Mouse (Mus musculus) limb, embryonic 10.5 days (tissue): Measurements from ENCODE around the gene Ybx2. TPM values are rescaled to one million over a fixed set of nuclear protein-coding genes. Genes with fewer than 3 reads are reported as not detected.

Experiments used
- DNase-seq: peaks from one replicate; pipeline ENCODE4 v3.0.0-alpha.2; 2017; ENCODE audit warnings: low spot score
- H3K27ac ChIP-seq: fragments of 300-500 bp; sonication (generic); 2 replicates; pipeline ENCODE4 v1.5.1; 2016; ENCODE audit warnings: mild to moderate bottlenecking
- H3K27me3 ChIP-seq: fragments of 300-500 bp; sonication (generic); 2 replicates; pipeline ENCODE4 v1.6.1; 2016; ENCODE audit warnings: low read depth, mild to moderate bottlenecking; ENCODE audit not compliant: poor library complexity, severe bottlenecking
- H3K36me3 ChIP-seq: fragments of 300-500 bp; sonication (generic); 2 replicates; pipeline ENCODE4 v1.6.1; 2016; ENCODE audit warnings: mild to moderate bottlenecking, moderate library complexity
- H3K4me1 ChIP-seq: fragments of 300-500 bp; sonication (generic); 2 replicates; pipeline ENCODE4 v1.6.1; 2016
- H3K4me3 ChIP-seq: fragments of 300-500 bp; sonication (generic); 2 replicates; pipeline ENCODE4 v1.5.1; 2016; ENCODE audit warnings: mild to moderate bottlenecking, moderate library complexity
- H3K9me3 ChIP-seq: fragments of 300-500 bp; sonication (generic); replicated peaks from 2 replicates; pipeline ENCODE4 v1.6.1; 2016; ENCODE audit warnings: mild to moderate bottlenecking
- WGBS: fragments of 180-500 bp; shearing (Covaris S2); methylation state at CpG from one replicate; pipeline ENCODE4 v1.1.7; 2016; 5-methylcytosine and 5-hydroxymethylcytosine counted together
- microRNA-seq: library from miRNA; unstranded; fragments of <30 nt; microRNA quantifications from one replicate; pipeline ENCODE4, GENCODE M21; 2017
- polyA plus RNA-seq: library from polyadenylated mRNA; unstranded; fragments of >200 nt; fragmentation: Nextera tagmentation; extraction: Ambion mirVana; gene quantifications from 2 replicates; pipeline ENCODE4 v1.2.1, GENCODE M21; 2016

Ybx2 gene
- polyA plus RNA-seq, 1 experiment from 2014 or later: 6.1 TPM

GRCm38 (mm10) chr11:69981141-69981762 lies 45.7 kb downstream of the Ybx2 start, which contains the start of gene Ctdnep1:
Ctdnep1 (plus strand) TSS chr11:69981156.
- Histone ChIP-seq H3K36me3 (peaks cover 61% of the 10 kb centered on the region), H3K27ac (peak within 1 kb of the TSS; percentile 98), H3K4me1 (peaks cover 26% of the 10 kb centered on the region), H3K4me3 (peak within 1 kb of the TSS; percentile 98), H3K27me3 (no peaks in the 10 kb centered on the region), H3K9me3 (no peaks in the 10 kb centered on the region)
- DNase-seq: no peak
- WGBS: under 1% methylated on average over 43 of the region's 43 CpGs

GRCm38 (mm10) chr11:69982225-69982624 lies 46.6 kb downstream of the Ybx2 start, which contains the start of gene Elp5:
Elp5 (minus strand) TSS chr11:69982517.
- H3K4me1 ChIP-seq: peaks cover 26% of the 10 kb centered on the region
- H3K9me3 ChIP-seq: no peaks in the 10 kb centered on the region
- no peak for DNase-seq
- peak within 1 kb of the TSS; percentile 98 for H3K27ac ChIP-seq
- H3K4me3 ChIP-seq: peak within 1 kb of the TSS; percentile 98
- no peaks in the 10 kb centered on the region for H3K27me3 ChIP-seq
- WGBS: 65% methylated on average over 8 of the region's 8 CpGs
- peaks cover 61% of the 10 kb centered on the region for H3K36me3 ChIP-seq

- DNase-seq: no peak
- Histone ChIP-seq H3K9me3 (no peaks in the 10 kb centered on the region), H3K27ac (peak overlapping the region; percentile 50; the same call in 1 of the 2 replicates), H3K36me3 (peaks cover 61% of the 10 kb centered on the region), H3K4me3 (peak overlapping the region; percentile 98), H3K27me3 (no peaks in the 10 kb centered on the region), H3K4me1 (peaks cover 26% of the 10 kb centered on the region)
- 44% methylated on average over 5 of the region's 5 CpGs for WGBS
Measured at GRCm38 (mm10) chr11:69982877-69983276, 47.3 kb downstream of the Ybx2 start.

- Histone ChIP-seq H3K27ac (no peak overlapping the region), H3K9me3 (no peaks in the 10 kb centered on the region), H3K4me3 (peak overlapping the region; percentile 98), H3K4me1 (peaks cover 26% of the 10 kb centered on the region), H3K36me3 (peaks cover 61% of the 10 kb centered on the region), H3K27me3 (no peaks in the 10 kb centered on the region)
- DNase-seq: no peak
- 89% methylated on average over 4 of the region's 4 CpGs for WGBS
Measured at GRCm38 (mm10) chr11:69983377-69983776, 47.8 kb downstream of the Ybx2 start.

- Histone ChIP-seq H3K4me3 (0 out of 2 replicates have a peak overlapping the region, but pooled peaks have one; percentile 6), H3K27ac (no peak overlapping the region), H3K9me3 (no peaks in the 10 kb centered on the region), H3K27me3 (no peaks in the 10 kb centered on the region), H3K36me3 (peaks cover 65% of the 10 kb centered on the region), H3K4me1 (peaks cover 22% of the 10 kb centered on the region)
- DNase-seq: no peak
- WGBS: 90% methylated on average over 8 of the region's 8 CpGs
Measured at GRCm38 (mm10) chr11:69984431-69984830, 48.8 kb downstream of the Ybx2 start.

GRCm38 (mm10) chr11:69989949-69990348 lies 54.4 kb downstream of the Ybx2 start:
- 86% methylated on average over 8 of the region's 8 CpGs for WGBS
- Histone ChIP-seq H3K36me3 (peaks cover 71% of the 10 kb centered on the region), H3K4me1 (peaks cover 19% of the 10 kb centered on the region), H3K4me3 (no peak overlapping the region), H3K27ac (no peak overlapping the region), H3K27me3 (no peaks in the 10 kb centered on the region), H3K9me3 (no peaks in the 10 kb centered on the region)
- no peak for DNase-seq

Small RNA genes lying within 50 kb of the gene (microRNA-seq; reads per million reads assigned to microRNA genes)
- not detected for gene Gm44349

Other genes with a start within 250 kb of the Ybx2 start
- 3.0 and 4.2 TPM in 2 replicates for gene Tnfsf12, start 239.9 kb upstream of the Ybx2 start, polyA plus RNA-seq
- 0.53 and 0.73 TPM in 2 replicates for gene Tnfsfm13, start 239.7 kb upstream of the Ybx2 start, polyA plus RNA-seq
- 41.8 and 47.0 TPM in 2 replicates for gene Polr2a, start 177.2 kb upstream of the Ybx2 start, polyA plus RNA-seq
- 0.09 and 0.10 TPM in 2 replicates for gene Slc35g3, start 173.8 kb upstream of the Ybx2 start, polyA plus RNA-seq
- gene Zbtb4, start 169.9 kb upstream of the Ybx2 start, polyA plus RNA-seq: 0.25 and 0.59 TPM in 2 replicates
- gene Chrnb1, start 139.9 kb upstream of the Ybx2 start, polyA plus RNA-seq: 0.87 and 2.5 TPM in 2 replicates
- 0.40 and 0.55 TPM in 2 replicates for gene Fgf11, start 133.9 kb upstream of the Ybx2 start, polyA plus RNA-seq
- 1.4 and 1.5 TPM in 2 replicates for gene Tmem102, start 130.2 kb upstream of the Ybx2 start, polyA plus RNA-seq
- not detected in 2 replicates for gene Gm39566, start 120.5 kb upstream of the Ybx2 start, polyA plus RNA-seq
- gene Spem2, start 117.3 kb upstream of the Ybx2 start, polyA plus RNA-seq: not detected in 2 replicates
- not detected in 2 replicates for gene Spem1, start 113.6 kb upstream of the Ybx2 start, polyA plus RNA-seq
- gene Nlgn2, start 98.0 kb upstream of the Ybx2 start, polyA plus RNA-seq: 2.2 and 3.5 TPM in 2 replicates
- 269 and 280 TPM in 2 replicates for gene Tmem256, start 97.3 kb upstream of the Ybx2 start, polyA plus RNA-seq
- 96.7 and 117 TPM in 2 replicates for gene Plscr3, start 89.4 kb upstream of the Ybx2 start, polyA plus RNA-seq
- gene Tnk1, start 77.1 kb upstream of the Ybx2 start, polyA plus RNA-seq: 1.1 TPM in 2 replicates
- not detected in 2 replicates for gene Tmem95, start 57.8 kb upstream of the Ybx2 start, polyA plus RNA-seq
- gene Kctd11, start 54.4 kb upstream of the Ybx2 start, polyA plus RNA-seq: 6.1 and 6.4 TPM in 2 replicates
- gene Acap1, start 40.3 kb upstream of the Ybx2 start, polyA plus RNA-seq: 0.93 and 1.7 TPM in 2 replicates
- 20.2 and 25.8 TPM in 2 replicates for gene 2810408A11Rik, start 34.8 kb upstream of the Ybx2 start, polyA plus RNA-seq
- 12.6 and 13.3 TPM in 2 replicates for gene Neurl4, start 34.7 kb upstream of the Ybx2 start, polyA plus RNA-seq
- 77.7 and 91.6 TPM in 2 replicates for gene Gps2, start 21.9 kb upstream of the Ybx2 start, polyA plus RNA-seq
- gene Eif5a, start 13.8 kb upstream of the Ybx2 start, polyA plus RNA-seq: 3,029 and 3,766 TPM in 2 replicates
- 19.9 and 29.3 TPM in 2 replicates for gene Slc2a4, start 12.4 kb downstream of the Ybx2 start, polyA plus RNA-seq
- 28.7 and 35.4 TPM in 2 replicates for gene Cldn7, start 29.0 kb downstream of the Ybx2 start, polyA plus RNA-seq
- gene Ctdnep1, start 45.4 kb downstream of the Ybx2 start, polyA plus RNA-seq: 22.2 and 24.8 TPM in 2 replicates
- gene Elp5, start 46.7 kb downstream of the Ybx2 start, polyA plus RNA-seq: 154 and 176 TPM in 2 replicates
- 280 and 332 TPM in 2 replicates for gene Gabarap, start 55.3 kb downstream of the Ybx2 start, polyA plus RNA-seq
- 101 and 106 TPM in 2 replicates for gene Phf23, start 60.0 kb downstream of the Ybx2 start, polyA plus RNA-seq
- 65.2 and 70.6 TPM in 2 replicates for gene Dvl2, start 64.8 kb downstream of the Ybx2 start, polyA plus RNA-seq
- 36.4 and 52.1 TPM in 2 replicates for gene Acadvl, start 79.6 kb downstream of the Ybx2 start, polyA plus RNA-seq
- gene Dlg4, start 81.1 kb downstream of the Ybx2 start, polyA plus RNA-seq: 8.8 and 12.9 TPM in 2 replicates
- gene Asgr1, start 118.3 kb downstream of the Ybx2 start, polyA plus RNA-seq: 0.71 and 0.74 TPM in 2 replicates
- not detected in 2 replicates for gene Asgr2, start 156.8 kb downstream of the Ybx2 start, polyA plus RNA-seq
- 0.10 and 0.16 TPM in 2 replicates for gene Mgl2, start 194.5 kb downstream of the Ybx2 start, polyA plus RNA-seq
- not detected in 2 replicates for gene Clec10a, start 220.4 kb downstream of the Ybx2 start, polyA plus RNA-seq